Comparison of ENCODE assay signal across 11 mouse cellular contexts in genomic region chr13:59547716-59548115, GRCm38 (mm10). TPM values are rescaled to one million over a fixed set of nuclear protein-coding genes. Genes with fewer than 3 reads are reported as not detected.
DNase-seq lines count a peak whose midpoint lies in the region; ATAC-seq and TF ChIP-seq lines count a peak whose summit lies in the region.
"Had no signal": no experiment of that assay in that cellular context is flagged by ENCODE, and none has a peak within 500 bp of the region (broad histone marks: within the 10 kb centered on the region; RNA-seq: fewer than 3 reads in every experiment).

No protein-coding gene starts in this region.

- H3K9ac ChIP-seq in forebrain, embryonic 14.5 days (ENCODE audit: low read length): no peak overlapping the region
- H3K9ac ChIP-seq in forebrain, embryonic 16.5 days (replicated peaks; ENCODE audit: low read depth, low read length): no peak overlapping the region
- no peak overlapping the region for H3K9ac ChIP-seq in midbrain, postnatal 0 days (replicated peaks; ENCODE audit: low read length, poor library complexity, severe bottlenecking)
- H3K9ac ChIP-seq in kidney, embryonic 16.5 days (replicated peaks; ENCODE audit: low read length): no peak overlapping the region
- H3K9ac ChIP-seq: forebrain, postnatal 0 days; hindbrain, embryonic 15.5 days had no signal

- no peak overlapping the region for H3K27ac ChIP-seq in forebrain, embryonic 14.5 days (ENCODE audit: low read depth, low read length)
- H3K27ac ChIP-seq in forebrain, embryonic 16.5 days (ENCODE audit: low read length): no peak overlapping the region
- H3K27ac ChIP-seq in midbrain, postnatal 0 days (ENCODE audit: low read depth, low read length): no peak overlapping the region
- H3K27ac ChIP-seq in midbrain, embryonic 10.5 days (replicated peaks): no peak overlapping the region
- 0 out of 2 replicates have a peak overlapping the region, but pooled peaks have one; percentile 7 for H3K27ac ChIP-seq in kidney, embryonic 16.5 days (ENCODE audit: low read length)
- H3K27ac ChIP-seq in left cerebral cortex, adult 2 months: no peak overlapping the region
- H3K27ac ChIP-seq in forebrain, embryonic 10.5 days: no peak overlapping the region
- H3K27ac ChIP-seq: hindbrain, embryonic 15.5 days had no signal

- no peak for TF ChIP-seq CTCF in midbrain, postnatal 0 days (IDR thresholded peaks at IDR 0.05)
- TF ChIP-seq CTCF in left cerebral cortex, adult 2 months (IDR thresholded peaks at IDR 0.05): no peak

- intact Hi-C loops in left cerebral cortex, adult 2 months (cut with DNase I): no loop called here

- 77% methylated on average over 4 of the region's 4 CpGs for WGBS in forebrain, embryonic 14.5 days
- 60% methylated on average over 4 of the region's 4 CpGs for WGBS in forebrain, embryonic 16.5 days
- WGBS in midbrain, postnatal 0 days: 77% methylated on average over 4 of the region's 4 CpGs
- 89% methylated on average over 4 of the region's 4 CpGs for WGBS in midbrain, embryonic 10.5 days
- WGBS in kidney, embryonic 16.5 days: 58% methylated on average over 4 of the region's 4 CpGs
- WGBS in forebrain, embryonic 10.5 days: 84% methylated on average over 4 of the region's 4 CpGs

- H3K9me3 ChIP-seq in forebrain, embryonic 14.5 days (replicated peaks; ENCODE audit: control insufficient read depth, low read length): no peaks in the 10 kb centered on the region
- H3K9me3 ChIP-seq in forebrain, embryonic 16.5 days (ENCODE audit: control insufficient read depth, low read length): no peaks in the 10 kb centered on the region
- H3K9me3 ChIP-seq in midbrain, postnatal 0 days (ENCODE audit: low read length): no peaks in the 10 kb centered on the region
- H3K9me3 ChIP-seq in midbrain, embryonic 10.5 days (replicated peaks): no peaks in the 10 kb centered on the region
- no peaks in the 10 kb centered on the region for H3K9me3 ChIP-seq in kidney, embryonic 16.5 days (ENCODE audit: low read length)
- no peaks in the 10 kb centered on the region for H3K9me3 ChIP-seq in forebrain, embryonic 10.5 days
- H3K9me3 ChIP-seq: hindbrain, embryonic 15.5 days had no signal

- ATAC-seq in forebrain, embryonic 14.5 days: no peak
- no peak for ATAC-seq in forebrain, embryonic 16.5 days
- no peak for ATAC-seq in midbrain, postnatal 0 days (ENCODE audit: low FRiP score)
- ATAC-seq in kidney, embryonic 16.5 days (ENCODE audit: low FRiP score, low TSS enrichment): no peak
- ATAC-seq: forebrain, postnatal 0 days had no signal

- no peaks in the 10 kb centered on the region for H3K27me3 ChIP-seq in forebrain, embryonic 14.5 days (replicated peaks; ENCODE audit: control insufficient read depth, insufficient read depth, low read length)
- no peaks in the 10 kb centered on the region for H3K27me3 ChIP-seq in forebrain, embryonic 16.5 days (replicated peaks; ENCODE audit: control insufficient read depth, insufficient read depth, low read length)
- H3K27me3 ChIP-seq in midbrain, postnatal 0 days (ENCODE audit: insufficient read depth, low read length): no peaks in the 10 kb centered on the region
- H3K27me3 ChIP-seq in midbrain, embryonic 10.5 days (ENCODE audit: low read depth, poor library complexity, severe bottlenecking): no peaks in the 10 kb centered on the region
- no peaks in the 10 kb centered on the region for H3K27me3 ChIP-seq in kidney, embryonic 16.5 days (ENCODE audit: insufficient read depth, low read length)
- no peaks in the 10 kb centered on the region for H3K27me3 ChIP-seq in forebrain, embryonic 10.5 days (ENCODE audit: poor library complexity, severe bottlenecking)
- H3K27me3 ChIP-seq: hindbrain, embryonic 15.5 days had no signal

- H3K4me2 ChIP-seq in forebrain, embryonic 14.5 days (ENCODE audit: low read length): no peak overlapping the region
- H3K4me2 ChIP-seq in forebrain, embryonic 16.5 days (ENCODE audit: low read length): no peak overlapping the region
- H3K4me2 ChIP-seq in midbrain, postnatal 0 days (ENCODE audit: low read depth, low read length, poor library complexity, severe bottlenecking): no peak overlapping the region
- H3K4me2 ChIP-seq in kidney, embryonic 16.5 days (replicated peaks; ENCODE audit: low read depth, low read length): no peak overlapping the region
- H3K4me2 ChIP-seq: hindbrain, embryonic 15.5 days had no signal

- H3K4me1 ChIP-seq in forebrain, embryonic 14.5 days (ENCODE audit: control insufficient read depth, insufficient read depth, low read length): peaks cover 6% of the 10 kb centered on the region; the same call in 1 of the 2 replicates
- H3K4me1 ChIP-seq in forebrain, embryonic 16.5 days (replicated peaks; ENCODE audit: control insufficient read depth, insufficient read depth, low read length): peaks cover 7% of the 10 kb centered on the region; the same call in 1 of the 2 replicates
- H3K4me1 ChIP-seq in midbrain, postnatal 0 days (ENCODE audit: insufficient read depth, low read length): no peaks in the 10 kb centered on the region
- 0 out of 2 replicates have a peak, but pooled peaks cover 5% of the 10 kb centered on the region for H3K4me1 ChIP-seq in midbrain, embryonic 10.5 days
- H3K4me1 ChIP-seq in kidney, embryonic 16.5 days (ENCODE audit: insufficient read depth, low read length): peaks cover 34% of the 10 kb centered on the region
- H3K4me1 ChIP-seq in forebrain, embryonic 10.5 days: 0 out of 2 replicates have a peak, but pooled peaks cover 4% of the 10 kb centered on the region

- DNase-seq in forebrain, embryonic 14.5 days (ENCODE audit: low spot score): peak; percentile 40
- DNase-seq in midbrain, postnatal 0 days (ENCODE audit: low spot score): peak; percentile 54
- no peak for DNase-seq in midbrain, embryonic 10.5 days (ENCODE audit: low spot score)
- no peak for DNase-seq in frontal cortex, adult 2 months (ENCODE audit: extremely low spot score in 1 of 2, low spot score in 1 of 2)
- DNase-seq in left cerebral cortex, adult 2 months (ENCODE audit: extremely low spot score in 1 of 2, low spot score in 2 of 2): no peak
- no peak for DNase-seq in forebrain, embryonic 10.5 days (ENCODE audit: extremely low spot score, low spot score)
- DNase-seq: embryo, embryonic 11 days; forebrain, postnatal 0 days had no signal

- no peak overlapping the region for H3K4me3 ChIP-seq in forebrain, embryonic 14.5 days (ENCODE audit: low read depth, low read length)
- no peak overlapping the region for H3K4me3 ChIP-seq in forebrain, embryonic 16.5 days (replicated peaks; ENCODE audit: low read length)
- H3K4me3 ChIP-seq in midbrain, postnatal 0 days (ENCODE audit: low read depth, low read length): no peak overlapping the region
- H3K4me3 ChIP-seq in midbrain, embryonic 10.5 days: no peak overlapping the region
- no peak overlapping the region for H3K4me3 ChIP-seq in kidney, embryonic 16.5 days (ENCODE audit: low read length)
- H3K4me3 ChIP-seq in left cerebral cortex, adult 2 months: no peak overlapping the region
- no peak overlapping the region for H3K4me3 ChIP-seq in forebrain, embryonic 10.5 days
- H3K4me3 ChIP-seq: hindbrain, embryonic 15.5 days had no signal

- H3K36me3 ChIP-seq in forebrain, embryonic 14.5 days (ENCODE audit: control insufficient read depth, insufficient read depth, low read length): no peaks in the 10 kb centered on the region
- H3K36me3 ChIP-seq in forebrain, embryonic 16.5 days (ENCODE audit: control insufficient read depth, insufficient read depth): no peaks in the 10 kb centered on the region
- no peaks in the 10 kb centered on the region for H3K36me3 ChIP-seq in midbrain, postnatal 0 days (ENCODE audit: insufficient read depth, low read length)
- H3K36me3 ChIP-seq in midbrain, embryonic 10.5 days: no peaks in the 10 kb centered on the region
- H3K36me3 ChIP-seq in kidney, embryonic 16.5 days (ENCODE audit: insufficient read depth, low read length): no peaks in the 10 kb centered on the region
- H3K36me3 ChIP-seq in forebrain, embryonic 10.5 days (replicated peaks): no peaks in the 10 kb centered on the region
- H3K36me3 ChIP-seq: hindbrain, embryonic 15.5 days had no signal

RNA-seq across cellular contexts. Expression of gene Agtpbp1, which starts 37.3 kb away (rescaled TPM):
- 51.8 and 69.6 TPM in 2 replicates for polyA plus RNA-seq in forebrain, embryonic 14.5 days (2014; fragmentation: Nextera tagmentation; extraction: Ambion mirVana)
- 56.1 and 60.5 TPM in 2 replicates for polyA plus RNA-seq in forebrain, embryonic 16.5 days (2015; fragmentation: Nextera tagmentation; extraction: Ambion mirVana)
- total RNA-seq in midbrain, postnatal 0 days (2014; rRNA removed): 125 and 129 TPM in 2 replicates
- 70.8 and 74.0 TPM in 2 replicates for polyA plus RNA-seq in midbrain, postnatal 0 days (2015; fragmentation: Nextera tagmentation; extraction: Ambion mirVana)
- 11.3 and 17.3 TPM in 2 replicates for polyA plus RNA-seq in midbrain, embryonic 10.5 days (2016; fragmentation: Nextera tagmentation; extraction: Ambion mirVana)
- 12.8 and 13.3 TPM in 2 replicates for polyA plus RNA-seq in kidney, embryonic 16.5 days (2015; fragmentation: Nextera tagmentation; extraction: Ambion mirVana)
- 80.0 and 82.7 TPM in 2 replicates for polyA plus RNA-seq in frontal cortex, adult 2 months (2012; rRNA removed)
- 100 to 1,000 TPM; 352 to 357 TPM for total RNA-seq in left cerebral cortex, adult 2 months (2021)
- polyA plus RNA-seq in forebrain, embryonic 10.5 days (2016; fragmentation: Nextera tagmentation; extraction: Ambion mirVana): 12.6 and 13.6 TPM in 2 replicates

RNA-seq across cellular contexts. Expression of gene Naa35, which starts 37.3 kb away (rescaled TPM):
- 152 and 157 TPM in 2 replicates for polyA plus RNA-seq in forebrain, embryonic 14.5 days (2014; fragmentation: Nextera tagmentation; extraction: Ambion mirVana)
- 168 and 177 TPM in 2 replicates for polyA plus RNA-seq in forebrain, embryonic 16.5 days (2015; fragmentation: Nextera tagmentation; extraction: Ambion mirVana)
- total RNA-seq in midbrain, postnatal 0 days (2014; rRNA removed): 47.2 and 72.9 TPM in 2 replicates
- polyA plus RNA-seq in midbrain, postnatal 0 days (2015; fragmentation: Nextera tagmentation; extraction: Ambion mirVana): 109 and 117 TPM in 2 replicates
- polyA plus RNA-seq in midbrain, embryonic 10.5 days (2016; fragmentation: Nextera tagmentation; extraction: Ambion mirVana): 109 and 110 TPM in 2 replicates
- 105 and 109 TPM in 2 replicates for polyA plus RNA-seq in kidney, embryonic 16.5 days (2015; fragmentation: Nextera tagmentation; extraction: Ambion mirVana)
- 52.8 and 65.3 TPM in 2 replicates for polyA plus RNA-seq in frontal cortex, adult 2 months (2012; rRNA removed)
- total RNA-seq in left cerebral cortex, adult 2 months (2021): 10 to 100 TPM; 95.1 to 98.1 TPM
- polyA plus RNA-seq in forebrain, embryonic 10.5 days (2016; fragmentation: Nextera tagmentation; extraction: Ambion mirVana): 116 and 117 TPM in 2 replicates

Comparison
In these comparisons a context has a peak if more than half of its experiments do, and no peak if none do; other contexts are left out.
1. DNase-seq: peak in forebrain, embryonic 14.5 days (single experiment) and midbrain, postnatal 0 days (single experiment); none in midbrain, embryonic 10.5 days (single experiment), frontal cortex, adult 2 months (0 of 2), left cerebral cortex, adult 2 months (0 of 2) and forebrain, embryonic 10.5 days (single experiment).